9 mouse cellular contexts compared by ENCODE assay signal in the genomic region with DNA sequence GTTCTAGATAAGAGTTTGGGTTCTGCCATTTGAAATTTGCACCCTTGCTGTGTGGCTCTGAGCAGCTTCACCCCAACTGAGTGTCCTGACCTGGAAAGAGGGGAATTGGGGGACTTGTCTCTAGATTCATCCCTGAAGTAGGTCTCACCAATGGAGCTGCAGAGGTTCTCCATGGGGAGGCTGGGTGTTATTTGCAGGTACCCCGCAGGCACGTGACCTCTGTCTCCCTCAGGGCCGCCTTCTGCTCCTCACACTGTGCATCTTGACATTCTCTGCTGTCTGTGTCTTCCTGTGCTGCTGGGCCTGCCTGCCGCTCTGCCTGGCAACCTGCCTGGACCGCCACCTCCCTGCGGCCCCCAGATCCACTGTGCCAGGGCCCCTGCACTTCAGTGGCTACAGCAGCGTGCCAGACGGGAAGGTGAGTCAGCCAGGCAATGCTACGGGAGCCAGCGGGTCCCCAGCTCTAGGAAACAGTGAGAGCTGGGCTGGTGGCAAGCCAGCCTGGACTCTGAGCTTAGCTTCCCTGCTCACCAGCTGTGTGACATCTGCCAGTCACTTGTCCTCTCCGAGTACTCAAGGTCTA. TPM values are rescaled to one million over a fixed set of nuclear protein-coding genes. Genes with fewer than 3 reads are reported as not detected.
DNase-seq lines count a peak whose midpoint lies in the region; ATAC-seq and TF ChIP-seq lines count a peak whose summit lies in the region.
"Had no signal": no experiment of that assay in that cellular context is flagged by ENCODE, and none has a peak within 500 bp of the region (broad histone marks: within the 10 kb centered on the region; RNA-seq: fewer than 3 reads in every experiment).

No protein-coding gene starts in this region.

- WGBS in liver, adult 2 months = 44% methylated on average over 11 of the region's 11 CpGs
- 74% methylated on average over 11 of the region's 11 CpGs for WGBS in liver, postnatal 0 days (ENCODE audit: insufficient replicate concordance)
- WGBS in thymus, adult 2 months = 92% methylated on average over 11 of the region's 11 CpGs

- peak overlapping the region; percentile 17; the same call in 1 of the 2 replicates for H3K9ac ChIP-seq in liver, adult 2 months (ENCODE audit: low read depth, low read length)
- H3K9ac ChIP-seq in liver, postnatal 0 days (replicated peaks) = no peak overlapping the region
- H3K9ac ChIP-seq: embryonic facial prominence, embryonic 15.5 days; liver, embryonic 14.5 days had no signal

- no peak overlapping the region for H3K4me3 ChIP-seq in liver, adult 2 months (ENCODE audit: insufficient read depth, low read depth, low read length)
- no peak overlapping the region for H3K4me3 ChIP-seq in liver, postnatal 0 days (ENCODE audit: low read depth, low read length)
- H3K4me3 ChIP-seq in thymus, adult 2 months (ENCODE audit: control insufficient read depth, insufficient read depth, low read length) = no peak overlapping the region

- H3K27ac ChIP-seq in liver, adult 2 months (replicated peaks; ENCODE audit: insufficient read depth, low read depth, low read length) = no peak overlapping the region; the same call in 1 of the 2 replicates
- H3K27ac ChIP-seq in liver, postnatal 0 days (ENCODE audit: low read depth) = no peak overlapping the region
- H3K27ac ChIP-seq in thymus, adult 2 months (ENCODE audit: control insufficient read depth, insufficient read depth, low read length) = no peak overlapping the region
- H3K27ac ChIP-seq: embryonic facial prominence, embryonic 15.5 days; liver, embryonic 14.5 days had no signal

- peaks cover 12% of the 10 kb centered on the region for H3K4me1 ChIP-seq in liver, adult 2 months (ENCODE audit: control insufficient read depth, insufficient read depth, low read length)
- H3K4me1 ChIP-seq in liver, postnatal 0 days (ENCODE audit: insufficient read depth) = peaks cover 17% of the 10 kb centered on the region
- H3K4me1 ChIP-seq in thymus, adult 2 months (replicated peaks; ENCODE audit: control insufficient read depth, insufficient read depth, low read length) = peaks cover 16% of the 10 kb centered on the region

- no peak for TF ChIP-seq EP300 in liver, postnatal 0 days (IDR thresholded peaks at IDR 0.05; ENCODE audit: low read depth)

- ATAC-seq in liver, postnatal 0 days = no peak

- no peak for TF ChIP-seq CTCF in liver, adult 2 months (IDR thresholded peaks at IDR 0.05; ENCODE audit: low read depth, low read length)
- TF ChIP-seq CTCF in liver, postnatal 0 days (IDR thresholded peaks at IDR 0.05; ENCODE audit: low read depth) = no peak
- TF ChIP-seq CTCF in thymus, adult 2 months (IDR thresholded peaks at IDR 0.05; ENCODE audit: borderline replicate concordance, control insufficient read depth, extremely low read depth, insufficient read depth, low read length, poor library complexity) = no peak

- H3K27me3 ChIP-seq in liver, adult 2 months (ENCODE audit: control insufficient read depth, insufficient read depth, low read length) = no peaks in the 10 kb centered on the region
- no peaks in the 10 kb centered on the region for H3K27me3 ChIP-seq in liver, postnatal 0 days (ENCODE audit: insufficient read depth, low read length)
- H3K27me3 ChIP-seq in thymus, adult 2 months (ENCODE audit: control insufficient read depth, insufficient read depth, low read length) = no peaks in the 10 kb centered on the region
- H3K27me3 ChIP-seq: embryonic facial prominence, embryonic 15.5 days had no signal

- H3K79me2 ChIP-seq in liver, adult 2 months (ENCODE audit: control insufficient read depth, insufficient read depth, low read length) = no peaks in the 10 kb centered on the region

- no peak overlapping the region for H3K4me2 ChIP-seq in liver, postnatal 0 days (ENCODE audit: low read depth, low read length)
- H3K4me2 ChIP-seq: embryonic facial prominence, embryonic 15.5 days had no signal

- TF ChIP-seq POLR2A in liver, adult 2 months (IDR thresholded peaks at IDR 0.05; ENCODE audit: extremely low read depth, insufficient read depth, low read length) = no peak
- no peak for TF ChIP-seq POLR2A in thymus, adult 2 months (IDR thresholded peaks at IDR 0.05; ENCODE audit: control insufficient read depth, extremely low read depth, insufficient read depth, low read length, poor library complexity)

- DNase-seq in liver, adult 2 months (ENCODE audit: extremely low read depth, low read depth, low spot score) = peak; percentile 49
- DNase-seq in liver, postnatal 0 days = no peak
- peak; percentile 61 for DNase-seq in adrenal gland, postnatal 14 days
- peak; percentile 95 for DNase-seq in cerebellum, adult 9-11 months
- peak; percentile 43 to 55 for DNase-seq in kidney, postnatal 4 days
- DNase-seq in thymus, adult 2 months = no peak
- DNase-seq in retina, postnatal 1 day = no peak

- H3K36me3 ChIP-seq in liver, adult 2 months (ENCODE audit: control insufficient read depth, insufficient read depth, low read length) = no peaks in the 10 kb centered on the region
- no peaks in the 10 kb centered on the region for H3K36me3 ChIP-seq in liver, postnatal 0 days (replicated peaks; ENCODE audit: insufficient read depth, low read length)
- no peaks in the 10 kb centered on the region for H3K36me3 ChIP-seq in thymus, adult 2 months (ENCODE audit: control insufficient read depth, insufficient read depth, low read length)

- no peaks in the 10 kb centered on the region for H3K9me3 ChIP-seq in liver, postnatal 0 days (ENCODE audit: low read length)
- H3K9me3 ChIP-seq: embryonic facial prominence, embryonic 15.5 days had no signal

RNA-seq across cellular contexts. Expression of gene St6galnac4, which starts 2.4 kb away (rescaled TPM):
- total RNA-seq in liver, adult 2 months (2014; rRNA removed) = 0.74 and 1.2 TPM in 2 replicates
- polyA plus RNA-seq in liver, adult 2 months (2012; rRNA removed) = 2.2 and 2.5 TPM in 2 replicates
- 4.3 and 5.8 TPM in 2 replicates for polyA plus RNA-seq in liver, postnatal 0 days (2015; fragmentation: Nextera tagmentation; extraction: Ambion mirVana)
- total RNA-seq in adrenal gland, postnatal 14 days (2021) = 12.0 and 13.5 TPM in 2 replicates
- polyA plus RNA-seq in thymus, adult 2 months (2012; rRNA removed) = 29.3 and 34.1 TPM in 2 replicates

RNA-seq across cellular contexts. Expression of gene St6galnac6, which starts 10.2 kb away (rescaled TPM):
- total RNA-seq in liver, adult 2 months (2014; rRNA removed) = 38.0 and 45.6 TPM in 2 replicates
- polyA plus RNA-seq in liver, adult 2 months (2012; rRNA removed) = 90.0 and 134 TPM in 2 replicates
- polyA plus RNA-seq in liver, postnatal 0 days (2015; fragmentation: Nextera tagmentation; extraction: Ambion mirVana) = 14.0 and 15.9 TPM in 2 replicates
- 54.1 and 56.5 TPM in 2 replicates for total RNA-seq in adrenal gland, postnatal 14 days (2021)
- polyA plus RNA-seq in thymus, adult 2 months (2012; rRNA removed) = 18.1 and 25.9 TPM in 2 replicates

RNA-seq across cellular contexts. Expression of gene 9430097D07Rik, which starts 13.8 kb away (rescaled TPM):
- not detected in 2 replicates for total RNA-seq in liver, adult 2 months (2014; rRNA removed)
- polyA plus RNA-seq in liver, adult 2 months (2012; rRNA removed) = not detected in 2 replicates
- polyA plus RNA-seq in liver, postnatal 0 days (2015; fragmentation: Nextera tagmentation; extraction: Ambion mirVana) = not detected in 2 replicates
- total RNA-seq in adrenal gland, postnatal 14 days (2021) = not detected in 2 replicates
- not detected in 2 replicates for polyA plus RNA-seq in thymus, adult 2 months (2012; rRNA removed)

RNA-seq across cellular contexts. Expression of gene Pip5kl1, which starts 14.7 kb away (rescaled TPM):
- not detected in 2 replicates for total RNA-seq in liver, adult 2 months (2014; rRNA removed)
- not detected in 2 replicates for polyA plus RNA-seq in liver, adult 2 months (2012; rRNA removed)
- polyA plus RNA-seq in liver, postnatal 0 days (2015; fragmentation: Nextera tagmentation; extraction: Ambion mirVana) = not detected in 2 replicates
- total RNA-seq in adrenal gland, postnatal 14 days (2021) = 0.23 TPM in 1 of 2 replicates, not detected in the other
- polyA plus RNA-seq in thymus, adult 2 months (2012; rRNA removed) = 0.92 and 1.1 TPM in 2 replicates

RNA-seq across cellular contexts. Expression of gene Dpm2, which starts 18.6 kb away (rescaled TPM):
- 6.5 and 8.4 TPM in 2 replicates for total RNA-seq in liver, adult 2 months (2014; rRNA removed)
- polyA plus RNA-seq in liver, adult 2 months (2012; rRNA removed) = 73.7 and 104 TPM in 2 replicates
- 37.0 and 41.7 TPM in 2 replicates for polyA plus RNA-seq in liver, postnatal 0 days (2015; fragmentation: Nextera tagmentation; extraction: Ambion mirVana)
- total RNA-seq in adrenal gland, postnatal 14 days (2021) = 47.8 and 61.8 TPM in 2 replicates
- 158 and 173 TPM in 2 replicates for polyA plus RNA-seq in thymus, adult 2 months (2012; rRNA removed)

Comparison
In these comparisons a context has a peak if more than half of its experiments do, and no peak if none do; other contexts are left out.
1. DNase-seq: peak in liver, adult 2 months (single experiment), adrenal gland, postnatal 14 days (single experiment), cerebellum, adult 9-11 months (single experiment) and kidney, postnatal 4 days (2 of 2); none in liver, postnatal 0 days (single experiment), thymus, adult 2 months (single experiment) and retina, postnatal 1 day (single experiment).